Mouse (Mus musculus) megakaryocyte-erythroid progenitor cell, adult 5 weeks (primary cell): ENCODE measurements around the gene Zmym3. TPM values are rescaled to one million over a fixed set of nuclear protein-coding genes. Genes with fewer than 3 reads are reported as not detected.

Source experiments
- polyA plus RNA-seq: library from polyadenylated mRNA; stranded (reverse); fragments of >175 nt; gene quantifications from 2 replicates; pipeline ENCODE4 v1.2.3, GENCODE M21; 2012

Gene Zmym3
- 33.0 and 37.9 TPM in 2 replicates for polyA plus RNA-seq

GRCm38 (mm10) chrX:101420700-101421095 is at the start of gene Zmym3:
Zmym3 (minus strand) TSS chrX:101420849.

GRCm38 (mm10) chrX:101448886-101449475 is 28.3 kb upstream of the Zmym3 start, which contains the start of gene Itgb1bp2:
Itgb1bp2 (plus strand) TSS chrX:101449088.

DNA sequence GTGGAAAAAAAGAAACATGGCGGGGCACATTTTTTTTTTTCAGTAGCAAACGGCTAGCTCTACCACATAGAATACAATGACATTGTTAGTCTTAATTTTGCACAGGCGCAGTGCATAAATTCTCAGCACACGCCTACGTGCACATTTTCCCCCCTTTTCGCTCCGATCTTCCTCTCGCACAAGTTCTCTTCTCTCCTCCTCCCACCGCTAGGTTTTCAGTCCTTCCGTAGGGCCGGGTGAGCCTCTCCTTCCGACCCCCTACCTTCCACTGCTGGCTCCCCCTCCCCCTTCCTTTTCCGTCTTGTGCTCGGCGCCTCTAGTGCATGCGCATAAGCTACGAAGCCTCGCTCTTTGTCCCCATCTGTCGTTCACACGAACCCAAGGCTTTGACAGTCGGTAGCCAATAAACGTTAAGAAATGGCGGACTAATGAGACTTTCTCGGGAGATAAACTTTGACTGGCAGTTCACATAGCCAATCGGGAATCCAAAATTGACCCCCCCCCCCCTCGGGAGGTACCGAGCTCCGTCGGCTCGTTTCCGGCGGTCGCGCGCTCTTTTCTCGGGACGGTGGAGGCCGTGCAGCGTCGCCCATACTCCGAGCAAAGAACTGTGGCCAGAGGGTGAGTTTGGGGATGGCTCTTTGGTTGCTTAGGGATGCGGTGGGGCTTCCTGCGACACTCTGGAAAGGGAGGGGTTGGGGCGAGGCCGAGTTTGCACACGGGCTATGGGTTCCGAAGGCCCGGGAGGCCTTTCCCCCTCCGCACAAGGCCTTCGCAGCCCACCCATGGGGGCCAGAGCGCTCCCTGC is 8.7 kb upstream of the Zmym3 start, which contains the start of gene Nono:
Nono (plus strand) TSS at position 177 of the 808 bp plus-strand sequence.

DNA sequence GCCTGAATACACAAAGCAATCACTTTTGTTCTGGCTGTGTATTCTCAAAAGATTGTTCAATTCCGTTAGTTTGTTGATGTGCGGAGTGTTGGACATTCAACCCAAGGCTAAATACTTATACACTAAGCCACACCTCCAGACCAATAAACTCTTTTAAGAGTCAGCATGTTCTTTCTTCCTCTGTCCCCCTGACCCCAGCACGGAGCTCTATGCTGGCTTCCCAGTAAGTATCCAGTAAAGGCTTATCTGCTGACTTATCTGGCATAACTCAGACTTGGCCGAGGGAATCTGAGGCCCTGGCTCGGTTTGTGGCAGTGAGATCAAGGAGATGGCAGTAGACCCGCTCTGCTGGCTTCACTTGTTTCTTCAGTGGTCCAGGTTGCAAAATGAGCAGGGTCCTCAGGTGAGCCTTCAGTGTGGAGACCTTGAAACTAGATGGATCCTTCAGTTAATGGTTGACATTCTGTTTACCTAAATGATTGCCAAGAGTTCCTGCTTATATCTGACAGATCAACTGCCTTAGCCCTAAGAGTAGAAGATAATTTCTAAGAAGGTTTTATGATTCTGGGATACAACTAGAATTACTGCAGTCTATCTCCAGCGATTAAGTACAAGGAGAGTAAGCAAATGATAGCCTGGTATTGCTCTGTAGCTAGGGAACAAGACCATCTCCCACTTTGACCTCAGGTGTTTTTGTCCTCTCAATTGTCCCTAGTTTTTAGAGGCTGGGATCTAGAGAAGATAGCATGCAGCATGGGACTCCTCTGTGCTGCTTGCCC is 44.3 kb downstream of the Zmym3 start, which contains the start of gene Gjb1:
Gjb1 (plus strand) TSS at position 189 of the 779 bp plus-strand sequence.

Other genes starting within 250 kb of the Zmym3 start
- gene Snx12, start 198.3 kb downstream of the Zmym3 start, polyA plus RNA-seq, result 34.9 and 39.8 TPM in 2 replicates
- gene Foxo4, start 166.3 kb downstream of the Zmym3 start, polyA plus RNA-seq, result 35.3 and 36.0 TPM in 2 replicates
- 0.15 TPM in 1 of 2 replicates, not detected in the other for gene Gm614, start 156.9 kb downstream of the Zmym3 start, polyA plus RNA-seq
- gene Il2rg, start 152.6 kb downstream of the Zmym3 start, polyA plus RNA-seq, result 35.0 and 45.3 TPM in 2 replicates
- gene Gm20489, start 151.8 kb downstream of the Zmym3 start, polyA plus RNA-seq, result 0.34 TPM in 1 of 2 replicates, not detected in the other
- 52.3 and 77.2 TPM in 2 replicates for gene Med12, start 146.8 kb downstream of the Zmym3 start, polyA plus RNA-seq
- 0.02 and 0.03 TPM in 2 replicates for gene Nlgn3, start 121.7 kb downstream of the Zmym3 start, polyA plus RNA-seq
- gene Gjb1, start 44.5 kb downstream of the Zmym3 start, polyA plus RNA-seq, result not detected in 2 replicates
- 54.6 and 73.1 TPM in 2 replicates for gene Nono, start 8.5 kb upstream of the Zmym3 start, polyA plus RNA-seq
- 0.17 and 0.31 TPM in 2 replicates for gene Itgb1bp2, start 28.2 kb upstream of the Zmym3 start, polyA plus RNA-seq
- 3.0 and 5.3 TPM in 2 replicates for gene Taf1, start 111.9 kb upstream of the Zmym3 start, polyA plus RNA-seq
- 2.5 and 3.3 TPM in 2 replicates for gene Ogt, start 219.2 kb upstream of the Zmym3 start, polyA plus RNA-seq